Mouse (Mus musculus) midbrain, embryonic 10.5 days (tissue): ENCODE results near the gene Chp2. TPM values are rescaled to one million over a fixed set of nuclear protein-coding genes. Genes with fewer than 3 reads are reported as not detected.

Experiments
- DNase-seq: peaks from one replicate; pipeline ENCODE4 v3.0.0-alpha.2; 2017; ENCODE audit warnings: low spot score
- H3K27ac ChIP-seq: fragments of 300-500 bp; sonication (generic); replicated peaks from 2 replicates; pipeline ENCODE4 v1.5.1; 2016; ENCODE audit warnings: mild to moderate bottlenecking
- H3K27me3 ChIP-seq: fragments of 300-500 bp; sonication (generic); 2 replicates; pipeline ENCODE4 v1.6.1; 2016; ENCODE audit warnings: low read depth, mild to moderate bottlenecking; ENCODE audit not compliant: poor library complexity, severe bottlenecking
- H3K36me3 ChIP-seq: fragments of 300-500 bp; sonication (generic); 2 replicates; pipeline ENCODE4 v1.6.1; 2016; ENCODE audit warnings: mild to moderate bottlenecking, moderate library complexity
- H3K4me1 ChIP-seq: fragments of 300-500 bp; sonication (generic); 2 replicates; pipeline ENCODE4 v1.6.1; 2016
- H3K4me3 ChIP-seq: fragments of 300-500 bp; sonication (generic); 2 replicates; pipeline ENCODE4 v1.5.1; 2016; ENCODE audit warnings: mild to moderate bottlenecking, moderate library complexity
- H3K9me3 ChIP-seq: fragments of 300-500 bp; sonication (generic); replicated peaks from 2 replicates; pipeline ENCODE4 v1.6.1; 2016; ENCODE audit warnings: mild to moderate bottlenecking
- WGBS: fragments of 180-500 bp; shearing (Covaris S2); methylation state at CpG from one replicate; pipeline ENCODE4 v1.1.7; 2016; 5-methylcytosine and 5-hydroxymethylcytosine counted together
- polyA plus RNA-seq: library from polyadenylated mRNA; unstranded; fragments of >200 nt; fragmentation: Nextera tagmentation; extraction: Ambion mirVana; gene quantifications from 2 replicates; pipeline ENCODE4 v1.2.1, GENCODE M21; 2016

Chp2 gene
- polyA plus RNA-seq, 1 experiment from 2014 or later, result not detected

DNA sequence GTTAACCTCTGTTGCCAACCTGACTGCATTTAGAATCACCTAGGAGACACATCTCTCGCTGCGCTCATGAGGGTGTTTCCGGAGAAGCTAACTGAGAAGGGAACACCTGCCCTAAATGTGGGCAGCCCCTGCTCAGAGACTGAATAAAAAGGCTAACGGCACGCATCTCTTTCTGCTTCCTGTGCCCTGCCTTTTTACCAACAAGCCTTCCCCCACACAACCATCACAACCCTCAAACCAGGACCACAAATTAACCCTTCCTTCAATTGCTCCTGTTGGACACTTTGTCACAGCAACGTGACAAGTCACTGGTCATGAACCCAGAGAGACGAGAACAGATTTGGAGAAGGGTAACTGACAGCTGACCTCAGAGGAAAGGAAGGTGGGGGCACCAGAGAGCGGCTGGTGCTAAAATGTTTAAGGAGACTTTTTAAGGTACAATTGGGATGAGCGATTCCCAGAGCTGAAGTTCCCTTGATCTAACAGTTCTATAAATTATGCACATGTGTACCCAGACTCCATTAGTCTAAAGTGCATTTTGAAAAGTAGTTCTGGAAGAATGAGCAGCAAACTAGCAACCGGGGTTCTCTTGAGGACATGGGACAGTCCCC lies 28.1 kb downstream of the Chp2 start:
- no peaks in the 10 kb centered on the region for H3K9me3 ChIP-seq
- DNase-seq, result no peak
- no peaks in the 10 kb centered on the region for H3K27me3 ChIP-seq
- no peaks in the 10 kb centered on the region for H3K36me3 ChIP-seq
- H3K4me3 ChIP-seq, result no peak overlapping the region
- H3K4me1 ChIP-seq, result peaks cover 11% of the 10 kb centered on the region
- WGBS, result 88% methylated on average over 10 of the region's 10 CpGs
- H3K27ac ChIP-seq, result no peak overlapping the region

DNA sequence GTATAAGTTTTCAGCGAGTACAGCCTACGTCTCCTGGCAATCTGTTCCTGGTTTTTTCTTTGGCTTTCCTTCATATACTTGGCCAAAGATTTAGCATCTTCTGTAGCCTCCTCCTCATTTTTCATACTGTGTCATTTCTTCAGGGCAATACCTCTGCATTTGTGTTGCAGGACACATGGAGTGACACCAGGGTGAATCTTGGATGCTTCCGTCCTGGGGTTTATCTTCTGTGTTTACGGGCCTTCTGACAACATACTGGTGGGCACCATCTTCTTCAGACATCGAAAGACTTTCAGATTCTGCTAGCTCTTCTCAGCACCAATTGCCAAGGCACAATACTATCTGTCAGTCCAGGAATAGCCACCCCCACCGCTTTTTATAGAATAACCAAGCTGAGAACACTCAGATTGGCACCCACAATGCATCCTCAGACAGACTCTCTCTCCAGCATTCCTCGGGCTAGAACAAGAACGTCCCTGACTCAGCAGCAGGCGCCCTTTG lies 30.1 kb downstream of the Chp2 start:
- Histone ChIP-seq H3K27ac (no peak overlapping the region), H3K27me3 (no peaks in the 10 kb centered on the region), H3K36me3 (no peaks in the 10 kb centered on the region), H3K9me3 (no peaks in the 10 kb centered on the region), H3K4me1 (0 out of 2 replicates have a peak, but pooled peaks cover 6% of the 10 kb centered on the region), H3K4me3 (no peak overlapping the region)
- no peak for DNase-seq
- WGBS, result 89% methylated on average over 9 of the region's 9 CpGs

DNA sequence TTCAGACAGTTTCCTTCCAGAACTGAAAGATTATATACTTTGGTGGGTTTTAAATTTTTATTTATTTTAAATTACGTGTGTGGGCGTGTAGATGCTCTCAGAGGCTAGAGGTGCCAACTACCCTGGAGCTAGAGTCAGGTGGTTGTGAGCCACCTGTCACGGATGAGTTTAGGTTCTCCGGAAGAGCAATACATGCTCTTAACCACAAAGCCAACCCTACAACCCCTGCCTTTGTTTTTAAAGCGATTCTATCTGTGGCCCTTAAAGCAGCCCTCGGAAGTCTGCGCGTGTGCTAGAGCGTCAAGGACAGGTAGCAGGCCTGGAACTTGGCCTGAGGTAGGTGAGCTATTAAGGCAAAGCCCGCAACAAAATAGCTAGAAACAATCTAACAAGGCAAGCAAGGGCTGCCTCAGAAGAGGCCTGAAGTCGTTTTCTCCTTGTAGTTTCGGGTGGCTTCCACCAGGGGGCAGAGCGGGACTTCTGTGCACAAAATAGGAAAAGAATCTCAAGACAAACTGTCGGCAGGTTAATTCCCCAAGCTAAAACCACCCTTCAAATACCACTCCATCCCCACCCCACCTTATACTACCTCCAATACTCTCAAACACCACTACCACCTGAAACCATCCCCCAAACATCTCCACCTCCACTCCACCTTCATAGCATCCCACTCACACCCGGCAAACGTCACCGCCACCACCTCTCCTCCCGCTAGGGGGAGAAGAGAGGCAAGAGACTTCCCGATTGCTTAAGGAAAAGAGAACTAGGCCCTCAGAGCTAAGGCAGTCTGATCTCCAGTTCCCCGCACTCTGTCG lies 32.1 kb downstream of the Chp2 start:
- WGBS, result 30% methylated on average over 21 of the region's 21 CpGs
- H3K9me3 ChIP-seq, result no peaks in the 10 kb centered on the region
- 0 out of 2 replicates have a peak, but pooled peaks cover 6% of the 10 kb centered on the region for H3K4me1 ChIP-seq
- H3K36me3 ChIP-seq, result no peaks in the 10 kb centered on the region
- peak; percentile 76 for DNase-seq
- H3K4me3 ChIP-seq, result peak overlapping the region; percentile 39
- H3K27me3 ChIP-seq, result no peaks in the 10 kb centered on the region
- H3K27ac ChIP-seq, result no peak overlapping the region

DNA sequence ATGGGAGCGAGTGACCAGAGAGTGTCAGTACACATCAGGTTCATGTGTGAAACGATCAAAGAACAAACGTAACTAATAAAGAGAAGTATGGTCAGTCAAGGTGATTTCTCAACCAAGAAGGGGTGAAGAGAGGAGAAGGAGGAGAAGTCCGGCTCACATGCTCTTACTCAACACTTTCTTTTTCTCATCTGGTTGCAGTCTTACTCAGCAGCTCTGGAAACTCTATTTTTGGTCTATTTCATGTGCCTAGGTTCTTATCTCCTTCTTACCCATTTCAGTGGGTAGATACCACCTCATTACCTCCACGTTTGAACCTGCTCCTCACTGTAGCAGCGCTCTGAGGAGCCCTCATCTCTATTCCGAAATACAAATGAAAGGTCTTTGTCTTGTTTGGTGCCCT lies 37.4 kb downstream of the Chp2 start:
- Histone ChIP-seq H3K36me3 (no peaks in the 10 kb centered on the region), H3K9me3 (no peaks in the 10 kb centered on the region), H3K4me1 (0 out of 2 replicates have a peak, but pooled peaks cover 4% of the 10 kb centered on the region), H3K27me3 (no peaks in the 10 kb centered on the region), H3K27ac (no peak overlapping the region), H3K4me3 (no peak overlapping the region)
- no peak for DNase-seq
- WGBS, result 86% methylated on average over 7 of the region's 7 CpGs

DNA sequence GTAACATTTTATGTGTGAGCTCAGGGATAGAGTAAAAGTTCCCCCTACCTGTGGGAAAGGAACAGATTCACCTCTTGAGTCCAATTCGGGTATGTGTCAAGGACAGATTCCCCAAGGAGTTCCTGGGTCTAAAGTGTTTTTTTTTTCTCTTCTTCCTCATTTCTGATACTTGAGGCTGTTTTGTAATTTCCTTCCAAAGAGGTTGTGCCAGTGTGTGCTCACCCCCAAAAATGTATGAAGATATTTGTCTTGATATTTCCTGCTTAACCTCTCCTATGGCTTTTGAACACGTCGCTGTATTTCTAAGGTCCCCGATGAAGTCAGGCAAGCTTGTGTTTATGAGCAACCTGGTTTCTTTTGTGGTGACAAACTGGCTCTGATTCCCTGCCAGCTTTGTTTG lies 39.2 kb downstream of the Chp2 start:
- Histone ChIP-seq H3K4me1 (no peaks in the 10 kb centered on the region), H3K36me3 (no peaks in the 10 kb centered on the region), H3K4me3 (no peak overlapping the region), H3K27me3 (no peaks in the 10 kb centered on the region), H3K27ac (no peak overlapping the region), H3K9me3 (no peaks in the 10 kb centered on the region)
- 79% methylated on average over 4 of the region's 4 CpGs for WGBS
- DNase-seq, result no peak

DNA sequence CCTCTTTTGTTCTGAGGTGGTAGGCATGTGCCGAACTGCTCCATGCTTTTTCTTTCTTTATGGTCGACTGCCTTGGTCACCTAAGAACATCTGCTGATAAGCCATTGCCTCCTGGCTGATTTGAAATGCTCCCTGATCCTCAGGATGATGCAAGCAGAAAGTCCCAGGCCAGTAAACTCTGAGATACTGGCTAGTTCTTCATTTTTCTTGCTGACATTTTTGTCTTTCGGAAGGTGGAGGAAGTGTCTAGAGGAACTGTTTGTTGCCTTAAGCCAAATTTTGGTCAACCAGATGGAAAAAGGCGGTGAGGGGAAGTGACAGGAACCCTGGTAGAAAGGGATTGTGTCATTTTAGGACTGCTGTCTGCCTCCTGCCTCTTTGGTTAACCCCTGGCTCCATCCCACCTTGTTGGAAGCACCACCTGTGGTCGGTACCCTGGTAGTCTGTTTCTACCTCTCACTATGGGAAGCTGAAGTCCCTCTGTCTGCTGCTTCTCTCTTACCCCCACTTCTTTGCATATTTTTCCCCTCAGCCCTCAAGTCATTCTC lies 40.8 kb downstream of the Chp2 start:
- no peaks in the 10 kb centered on the region for H3K36me3 ChIP-seq
- no peaks in the 10 kb centered on the region for H3K9me3 ChIP-seq
- no peaks in the 10 kb centered on the region for H3K4me1 ChIP-seq
- WGBS, result 89% methylated on average over 5 of the region's 5 CpGs
- no peaks in the 10 kb centered on the region for H3K27me3 ChIP-seq
- DNase-seq, result no peak
- no peak overlapping the region for H3K27ac ChIP-seq
- no peak overlapping the region for H3K4me3 ChIP-seq

DNA sequence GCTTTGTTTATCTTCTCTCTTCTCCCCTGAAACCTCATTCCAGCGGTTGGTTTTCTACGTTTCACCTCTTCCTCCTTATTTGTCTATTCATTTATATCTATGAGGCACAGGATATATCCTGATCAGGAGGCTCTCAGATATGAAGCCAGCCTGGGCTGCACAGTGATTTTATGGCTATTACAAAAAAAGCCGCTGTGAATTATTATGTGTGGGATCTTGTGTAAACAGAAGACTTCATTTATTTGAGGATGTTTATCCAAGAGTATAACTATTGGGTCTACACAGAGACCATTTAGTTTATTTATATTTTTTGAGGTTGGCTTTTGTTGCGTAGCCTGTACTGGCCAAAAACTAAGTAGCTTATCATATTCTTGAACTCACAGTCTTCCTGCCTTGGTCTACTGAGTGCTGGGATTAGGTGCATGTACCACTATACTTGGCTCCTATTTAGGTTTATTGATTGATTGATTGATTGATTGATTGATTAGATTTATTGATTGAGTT lies 49.7 kb downstream of the Chp2 start:
- Histone ChIP-seq H3K27ac (no peak overlapping the region), H3K9me3 (no peaks in the 10 kb centered on the region), H3K4me1 (no peaks in the 10 kb centered on the region), H3K36me3 (no peaks in the 10 kb centered on the region), H3K27me3 (no peaks in the 10 kb centered on the region), H3K4me3 (no peak overlapping the region)
- no peak for DNase-seq
- 92% methylated on average over 4 of the region's 4 CpGs for WGBS

DNA sequence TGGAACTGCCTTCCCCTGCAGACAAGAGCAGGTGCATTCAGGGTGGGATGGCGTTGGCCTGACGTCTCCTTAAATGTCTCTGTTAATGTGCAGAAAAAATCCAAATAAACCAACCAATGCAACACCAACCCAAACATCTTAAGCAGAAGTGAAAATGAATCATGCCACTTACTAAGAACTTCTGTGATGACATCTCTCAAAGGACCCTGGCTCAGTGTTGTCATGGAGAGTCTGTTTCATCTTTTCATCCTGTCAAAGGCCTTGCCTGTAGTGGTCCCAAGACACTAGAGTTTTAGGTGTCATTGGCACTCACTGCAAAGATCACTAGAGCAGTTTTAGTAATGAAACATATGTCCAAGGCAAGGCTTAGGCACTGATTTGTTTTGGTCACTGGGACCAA lies 53.0 kb downstream of the Chp2 start:
- no peak for DNase-seq
- WGBS, result 93% methylated on average over 2 of the region's 2 CpGs
- Histone ChIP-seq H3K27me3 (no peaks in the 10 kb centered on the region), H3K9me3 (no peaks in the 10 kb centered on the region), H3K36me3 (no peaks in the 10 kb centered on the region), H3K4me1 (no peaks in the 10 kb centered on the region), H3K4me3 (no peak overlapping the region), H3K27ac (no peak overlapping the region)

Other genes starting within 250 kb of the Chp2 start
- 22.1 and 25.4 TPM in 2 replicates for gene Cog7, start 237.8 kb upstream of the Chp2 start, polyA plus RNA-seq
- 81.5 and 90.3 TPM in 2 replicates for gene Gga2, start 198.3 kb upstream of the Chp2 start, polyA plus RNA-seq
- 64.7 and 65.7 TPM in 2 replicates for gene Ubfd1, start 152.3 kb upstream of the Chp2 start, polyA plus RNA-seq
- gene Ears2, start 152.2 kb upstream of the Chp2 start, polyA plus RNA-seq, result 18.9 and 19.2 TPM in 2 replicates
- 757 and 815 TPM in 2 replicates for gene Ndufab1, start 117.6 kb upstream of the Chp2 start, polyA plus RNA-seq
- gene Palb2, start 86.5 kb upstream of the Chp2 start, polyA plus RNA-seq, result 21.0 and 26.0 TPM in 2 replicates
- gene Dctn5, start 86.5 kb upstream of the Chp2 start, polyA plus RNA-seq, result 130 and 143 TPM in 2 replicates
- gene Plk1, start 60.1 kb upstream of the Chp2 start, polyA plus RNA-seq, result 222 and 248 TPM in 2 replicates
- gene Ern2, start 33.3 kb upstream of the Chp2 start, polyA plus RNA-seq, result 0.11 TPM in 1 of 2 replicates, not detected in the other
- gene Prkcb, start 69.3 kb downstream of the Chp2 start, polyA plus RNA-seq, result 5.7 and 9.7 TPM in 2 replicates